9 mouse cellular contexts compared by ENCODE assay signal in the genomic region with DNA sequence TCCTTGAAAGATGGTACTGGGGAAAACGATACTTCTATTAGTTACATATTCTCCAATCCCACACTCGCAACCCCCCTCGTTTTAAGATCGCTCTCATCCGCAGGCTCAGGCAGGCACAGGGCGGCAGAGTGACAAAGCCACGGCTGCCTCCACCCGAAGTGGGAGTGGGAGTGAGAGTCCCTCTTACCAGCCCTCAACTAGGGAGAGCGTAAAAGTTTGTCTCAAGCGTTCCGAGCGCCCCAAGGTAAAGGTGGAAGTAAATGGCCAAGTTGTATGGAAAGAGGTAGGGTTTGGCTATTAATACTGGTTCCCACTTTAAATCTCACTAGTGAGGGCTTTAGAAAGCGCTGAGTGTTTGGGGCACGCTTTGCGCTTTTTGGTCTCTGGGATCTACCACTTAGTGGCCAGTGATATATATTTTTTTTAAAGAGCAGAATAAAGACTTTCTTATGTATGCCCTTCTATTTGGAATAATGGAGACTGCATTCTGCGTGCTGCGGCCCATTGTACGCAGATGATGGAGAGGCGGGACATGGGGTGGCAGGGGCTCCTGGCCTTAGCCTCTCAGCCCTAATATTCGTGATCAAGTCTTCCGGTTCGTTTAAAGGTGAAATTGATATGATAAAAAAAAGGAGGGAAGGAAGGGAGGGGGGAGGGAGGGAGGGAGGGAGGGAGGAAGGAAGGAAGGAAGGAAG. TPM values are rescaled to one million over a fixed set of nuclear protein-coding genes. Genes with fewer than 3 reads are reported as not detected.
A peak's percentile ranks its signal among the peaks of the same experiment; 100 is the strongest.
DNase-seq lines count a peak whose midpoint lies in the region; ATAC-seq and TF ChIP-seq lines count a peak whose summit lies in the region.
"Had no signal": no experiment of that assay in that cellular context is flagged by ENCODE, and none has a peak within 500 bp of the region (broad histone marks: within the 10 kb centered on the region; RNA-seq: fewer than 3 reads in every experiment).

No protein-coding gene starts in this region.

- no peak for ATAC-seq in heart, embryonic 13.5 days (ENCODE audit: extremely low read depth, insufficient number of reproducible peaks, low FRiP score, low TSS enrichment)
- ATAC-seq in heart, postnatal 0 days (ENCODE audit: insufficient read depth, low read depth): 0 out of 2 replicates have a peak, but pooled peaks have one; percentile 7
- peak; percentile 10; the same call in 1 of the 2 replicates for ATAC-seq in midbrain, embryonic 11.5 days (ENCODE audit: low FRiP score)

- peaks cover 30% of the 10 kb centered on the region for H3K27me3 ChIP-seq in heart, embryonic 13.5 days (replicated peaks)
- peaks cover 52% of the 10 kb centered on the region for H3K27me3 ChIP-seq in heart, postnatal 0 days (ENCODE audit: control insufficient read depth, insufficient read depth, low read length)
- 0 out of 2 replicates have a peak, but pooled peaks cover 2% of the 10 kb centered on the region for H3K27me3 ChIP-seq in midbrain, embryonic 11.5 days (ENCODE audit: control insufficient read depth, insufficient read depth, low read length)

- no peak for DNase-seq in heart, postnatal 10 days
- peak; percentile 6 for DNase-seq in heart, postnatal 0 days (ENCODE audit: low spot score)
- peak; percentile 98 for DNase-seq in midbrain, embryonic 11.5 days (ENCODE audit: low spot score, missing footprints)
- DNase-seq in testis, postnatal 10 days (ENCODE audit: low spot score): no peak
- DNase-seq in adrenal gland, postnatal 25 days: no peak
- no peak for DNase-seq in frontal cortex, postnatal 36 days (ENCODE audit: low spot score in 2 of 2)

- no peaks in the 10 kb centered on the region for H3K36me3 ChIP-seq in heart, embryonic 13.5 days
- H3K36me3 ChIP-seq in heart, postnatal 0 days (replicated peaks; ENCODE audit: control insufficient read depth, insufficient read depth, low read length): no peaks in the 10 kb centered on the region
- no peaks in the 10 kb centered on the region for H3K36me3 ChIP-seq in midbrain, embryonic 11.5 days (ENCODE audit: control insufficient read depth, insufficient read depth, low read length)

- peak overlapping the region; percentile 83 for H3K4me3 ChIP-seq in heart, embryonic 13.5 days
- peak overlapping the region; percentile 49 for H3K4me3 ChIP-seq in brown adipose tissue, adult 24 weeks (ENCODE audit: insufficient read depth, low read depth, low read length)
- peak overlapping the region; percentile 73 for H3K4me3 ChIP-seq in heart, postnatal 0 days (ENCODE audit: low read depth, low read length)
- peak overlapping the region; percentile 96 for H3K4me3 ChIP-seq in midbrain, embryonic 11.5 days (ENCODE audit: low read depth, low read length)

- H3K4me1 ChIP-seq in heart, embryonic 13.5 days: peaks cover 14% of the 10 kb centered on the region; the same call in 1 of the 2 replicates
- H3K4me1 ChIP-seq in brown adipose tissue, adult 24 weeks (ENCODE audit: control insufficient read depth, insufficient read depth, insufficient read length, low read length): no peaks in the 10 kb centered on the region
- peaks cover 14% of the 10 kb centered on the region; the same call in 1 of the 2 replicates for H3K4me1 ChIP-seq in heart, postnatal 0 days (ENCODE audit: control insufficient read depth, insufficient read depth)
- peaks cover 16% of the 10 kb centered on the region for H3K4me1 ChIP-seq in midbrain, embryonic 11.5 days (ENCODE audit: control insufficient read depth, insufficient read depth, low read length)

- no peaks in the 10 kb centered on the region for H3K9me3 ChIP-seq in heart, embryonic 13.5 days
- H3K9me3 ChIP-seq in heart, postnatal 0 days (replicated peaks; ENCODE audit: control insufficient read depth, low read length): no peaks in the 10 kb centered on the region
- no peaks in the 10 kb centered on the region for H3K9me3 ChIP-seq in midbrain, embryonic 11.5 days (ENCODE audit: control insufficient read depth, low read length)

- peak overlapping the region; percentile 57 for H3K27ac ChIP-seq in heart, embryonic 13.5 days (replicated peaks)
- no peak overlapping the region for H3K27ac ChIP-seq in brown adipose tissue, adult 24 weeks (replicated peaks; ENCODE audit: low read depth, low read length)
- no peak overlapping the region for H3K27ac ChIP-seq in heart, postnatal 0 days (ENCODE audit: low read depth)
- peak overlapping the region; percentile 96 for H3K27ac ChIP-seq in midbrain, embryonic 11.5 days (ENCODE audit: low read depth, low read length)
- H3K27ac ChIP-seq: liver, embryonic 14.5 days had no signal

- intact Hi-C loops in heart, postnatal 10 days (cut with DNase I): loop anchor here (5.0 kb wide), 4 partner anchors 495 to 1235 kb away; no protein-coding TSS in a partner anchor

- 1% methylated on average over 22 of the region's 22 CpGs for WGBS in heart, embryonic 13.5 days
- under 1% methylated on average over 22 of the region's 22 CpGs for WGBS in heart, postnatal 0 days
- under 1% methylated on average over 22 of the region's 22 CpGs for WGBS in midbrain, embryonic 11.5 days

- peak overlapping the region; percentile 91 for H3K4me2 ChIP-seq in heart, embryonic 13.5 days
- H3K4me2 ChIP-seq in heart, postnatal 0 days (ENCODE audit: low read depth, low read length): peak overlapping the region; percentile 99
- H3K4me2 ChIP-seq in midbrain, embryonic 11.5 days: peak overlapping the region; percentile 84

- H3K9ac ChIP-seq in heart, embryonic 13.5 days: peak overlapping the region; percentile 81
- H3K9ac ChIP-seq in heart, postnatal 0 days (replicated peaks; ENCODE audit: low read depth, low read length): no peak overlapping the region; the same call in 1 of the 2 replicates
- H3K9ac ChIP-seq in midbrain, embryonic 11.5 days (ENCODE audit: low read length): peak overlapping the region; percentile 95
- H3K9ac ChIP-seq: liver, embryonic 14.5 days had no signal

- no peak for TF ChIP-seq CTCF in heart, postnatal 0 days (IDR thresholded peaks at IDR 0.05; ENCODE audit: low read depth)

- no peak for TF ChIP-seq EP300 in heart, postnatal 0 days (IDR thresholded peaks at IDR 0.05; ENCODE audit: low read depth)

RNA-seq across cellular contexts. Expression of gene Nr2f1, which starts 2.5 kb away (rescaled TPM):
- polyA plus RNA-seq in heart, embryonic 13.5 days (2015; fragmentation: Nextera tagmentation; extraction: Ambion mirVana): 4.1 and 4.6 TPM in 2 replicates
- 1 to 10 TPM; 6.2 to 6.7 TPM for total RNA-seq in heart, postnatal 10 days (2021)
- polyA plus RNA-seq in brown adipose tissue, adult 24 weeks (2012; ENCODE audit: insufficient read depth, insufficient read length, missing spikeins): 1.1 and 1.2 TPM in 2 replicates
- total RNA-seq in heart, postnatal 0 days (2014; rRNA removed; ENCODE audit: low replicate concordance): 11.4 and 11.6 TPM in 2 replicates
- 2.0 and 2.3 TPM in 2 replicates for polyA plus RNA-seq in heart, postnatal 0 days (2015; fragmentation: Nextera tagmentation; extraction: Ambion mirVana)
- 69.9 and 82.3 TPM in 2 replicates for polyA plus RNA-seq in midbrain, embryonic 11.5 days (2014; fragmentation: Nextera tagmentation; extraction: Ambion mirVana)
- 17.5 and 28.8 TPM in 2 replicates for total RNA-seq in adrenal gland, postnatal 25 days (2021)

Comparison
In these comparisons a context has a peak if more than half of its experiments do, and no peak if none do; other contexts are left out.
1. H3K27ac ChIP-seq: peak in heart, embryonic 13.5 days (single experiment) and midbrain, embryonic 11.5 days (single experiment); none in brown adipose tissue, adult 24 weeks (single experiment) and heart, postnatal 0 days (single experiment).
2. DNase-seq: peak in heart, postnatal 0 days (single experiment) and midbrain, embryonic 11.5 days (single experiment); none in heart, postnatal 10 days (0 of 2), testis, postnatal 10 days (single experiment), adrenal gland, postnatal 25 days (single experiment) and frontal cortex, postnatal 36 days (0 of 2).
3. RNA of gene Nr2f1, which starts 2.5 kb away (polyA plus RNA-seq): 69.9 to 82.3 TPM in midbrain, embryonic 11.5 days; 4.1 to 4.6 TPM in heart, embryonic 13.5 days, 2.0 to 2.3 TPM in heart, postnatal 0 days and 1.1 to 1.2 TPM in brown adipose tissue, adult 24 weeks; every median in the first group is over 10 times any median in the second.
4. Peak in every context shown above with its lines, with median percentiles within 50 percentile points of each other: H3K4me2 ChIP-seq and H3K4me3 ChIP-seq.